In genomic region chr1:89509196-89509595, GRCm38 (mm10) we compare ENCODE assay signal across 21 mouse cellular contexts. TPM values are rescaled to one million over a fixed set of nuclear protein-coding genes. Genes with fewer than 3 reads are reported as not detected.
A peak's percentile ranks its signal among the peaks of the same experiment; 100 is the strongest.
DNase-seq lines count a peak whose midpoint lies in the region; ATAC-seq and TF ChIP-seq lines count a peak whose summit lies in the region.
"Had no signal": no experiment of that assay in that cellular context is flagged by ENCODE, and none has a peak within 500 bp of the region (broad histone marks: within the 10 kb centered on the region; RNA-seq: fewer than 3 reads in every experiment).

No protein-coding gene starts in this region.

- no peak for DNase-seq in embryonic facial prominence, embryonic 14.5 days (ENCODE audit: low spot score)
- DNase-seq in embryonic facial prominence, embryonic 10.5 days (ENCODE audit: low spot score): no peak
- no peak for DNase-seq in kidney, postnatal 10 days
- no peak for DNase-seq in kidney, adult 8-10 months
- DNase-seq: adrenal gland, adult 2 months; adrenal gland, adult 8-10 months; adrenal gland, postnatal 10 days; adrenal gland, postnatal 14 days; adrenal gland, postnatal 25 days; adrenal gland, postnatal 36 days; B cell, adult 2 months; cerebellum, adult 11 months; cerebellum, adult 11-12 months; cerebellum, adult 18-20 months had no signal

- H3K4me3 ChIP-seq in embryonic facial prominence, embryonic 14.5 days (ENCODE audit: low read depth, low read length): no peak overlapping the region
- H3K4me3 ChIP-seq in embryonic facial prominence, embryonic 10.5 days: no peak overlapping the region
- no peak overlapping the region for H3K4me3 ChIP-seq in embryonic facial prominence, embryonic 15.5 days (replicated peaks)
- H3K4me3 ChIP-seq in myocyte: no peak overlapping the region

- peaks cover 84% of the 10 kb centered on the region for H3K79me2 ChIP-seq in myocyte (ENCODE audit: control insufficient read depth, insufficient read depth)

- no peaks in the 10 kb centered on the region for H3K36me3 ChIP-seq in embryonic facial prominence, embryonic 14.5 days (ENCODE audit: control insufficient read depth, insufficient read depth, low read length)
- H3K36me3 ChIP-seq in embryonic facial prominence, embryonic 10.5 days (replicated peaks): peaks cover 2% of the 10 kb centered on the region; the same call in 1 of the 2 replicates
- no peaks in the 10 kb centered on the region for H3K36me3 ChIP-seq in embryonic facial prominence, embryonic 15.5 days
- H3K36me3 ChIP-seq in myocyte (ENCODE audit: control insufficient read depth, insufficient read depth): no peaks in the 10 kb centered on the region
- H3K36me3 ChIP-seq: G1E had no signal

- no peak overlapping the region for H3ac ChIP-seq in myocyte (ENCODE audit: control insufficient read depth, insufficient read length)

- H3K9me3 ChIP-seq in embryonic facial prominence, embryonic 14.5 days (ENCODE audit: control insufficient read depth, low read length): 0 out of 2 replicates have a peak, but pooled peaks cover under 1% of the 10 kb centered on the region
- H3K9me3 ChIP-seq in embryonic facial prominence, embryonic 10.5 days: no peaks in the 10 kb centered on the region
- H3K9me3 ChIP-seq in embryonic facial prominence, embryonic 15.5 days (replicated peaks): no peaks in the 10 kb centered on the region

- 53% methylated on average over 2 of the region's 2 CpGs for WGBS in embryonic facial prominence, embryonic 14.5 days
- WGBS in embryonic facial prominence, embryonic 10.5 days: 59% methylated on average over 2 of the region's 2 CpGs
- 42% methylated on average over 2 of the region's 2 CpGs for WGBS in embryonic facial prominence, embryonic 15.5 days

- peaks cover 24% of the 10 kb centered on the region for H3K4me1 ChIP-seq in embryonic facial prominence, embryonic 14.5 days (ENCODE audit: control insufficient read depth, insufficient read depth, low read length)
- H3K4me1 ChIP-seq in embryonic facial prominence, embryonic 10.5 days: peaks cover 64% of the 10 kb centered on the region
- peaks cover 31% of the 10 kb centered on the region for H3K4me1 ChIP-seq in embryonic facial prominence, embryonic 15.5 days

- peak overlapping the region; percentile 41; the same call in 1 of the 2 replicates for H3K27ac ChIP-seq in embryonic facial prominence, embryonic 14.5 days (replicated peaks; ENCODE audit: low read depth, low read length)
- no peak overlapping the region for H3K27ac ChIP-seq in embryonic facial prominence, embryonic 10.5 days (replicated peaks)
- H3K27ac ChIP-seq in embryonic facial prominence, embryonic 15.5 days (replicated peaks): peak overlapping the region; percentile 12; the same call in 1 of the 2 replicates

- no peak overlapping the region for H3K4me2 ChIP-seq in embryonic facial prominence, embryonic 14.5 days (ENCODE audit: low read depth, low read length)
- H3K4me2 ChIP-seq in embryonic facial prominence, embryonic 15.5 days (replicated peaks): no peak overlapping the region
- peak overlapping the region; percentile 81 for H3K4me2 ChIP-seq in myocyte (ENCODE audit: low read depth)

- no peak for ATAC-seq in embryonic facial prominence, embryonic 14.5 days (ENCODE audit: low read depth)
- ATAC-seq in embryonic facial prominence, embryonic 15.5 days (ENCODE audit: insufficient number of reproducible peaks, low FRiP score, low TSS enrichment, low read depth): no peak
- ATAC-seq: activated CD4-positive, CD25-positive, alpha-beta regulatory T cell, adult 4 months; CD4-positive, CD25-positive, alpha-beta regulatory T cell, adult 4 months; Patski had no signal

- TF ChIP-seq POLR2A in myocyte (IDR thresholded peaks at IDR 0.05; ENCODE audit: insufficient read length, low read depth): no peak

- no peak overlapping the region for H3K9ac ChIP-seq in embryonic facial prominence, embryonic 14.5 days (ENCODE audit: low read depth, low read length)
- no peak overlapping the region for H3K9ac ChIP-seq in embryonic facial prominence, embryonic 15.5 days

- no peaks in the 10 kb centered on the region for H3K27me3 ChIP-seq in embryonic facial prominence, embryonic 14.5 days (replicated peaks; ENCODE audit: control insufficient read depth, insufficient read depth, low read length)
- H3K27me3 ChIP-seq in embryonic facial prominence, embryonic 10.5 days (replicated peaks; ENCODE audit: low read depth, poor library complexity, severe bottlenecking): peaks cover 2% of the 10 kb centered on the region; the same call in 1 of the 2 replicates
- no peaks in the 10 kb centered on the region for H3K27me3 ChIP-seq in embryonic facial prominence, embryonic 15.5 days
- no peaks in the 10 kb centered on the region for H3K27me3 ChIP-seq in myocyte (ENCODE audit: control insufficient read depth, insufficient read depth, insufficient read length)
- H3K27me3 ChIP-seq: CH12.LX, Patski had no signal

TF ChIP-seq in myocyte, 11 proteins besides CTCF, POLR2A, EP300 and RAD21:
- TF ChIP-seq TCF12 (IDR thresholded peaks at IDR 0.05; ENCODE audit: insufficient read depth, poor library complexity, severe bottlenecking) (peak; percentile 59), POLR2AphosphoS2 (IDR thresholded peaks at IDR 0.05; ENCODE audit: insufficient read length, low read depth) (no peak), MAX (IDR thresholded peaks at IDR 0.05; ENCODE audit: low read depth) (no peak), CEBPB (IDR thresholded peaks at IDR 0.05; ENCODE audit: insufficient read depth, poor library complexity, severe bottlenecking) (no peak), MYOG (IDR thresholded peaks at IDR 0.05; ENCODE audit: control insufficient read depth in 1 of 3, insufficient read depth in 1 of 3, insufficient read length in 2 of 3, low read depth in 2 of 3) (peak in 2 of 3 experiments; percentile 57 to 80), MYOD1 (IDR thresholded peaks at IDR 0.05; ENCODE audit: control insufficient read depth in 1 of 3, insufficient read length in 2 of 3, low read depth in 2 of 3) (peak; percentile 37 to 76 (median 68)), TCF3 (IDR thresholded peaks at IDR 0.05; ENCODE audit: insufficient read length, low read depth) (peak; percentile 16)

RNA-seq across cellular contexts. Expression of gene Agap1, which starts 54.6 kb away (rescaled TPM):
- polyA plus RNA-seq in embryonic facial prominence, embryonic 14.5 days (2014; fragmentation: Nextera tagmentation; extraction: Ambion mirVana): 19.9 and 20.2 TPM in 2 replicates
- polyA plus RNA-seq in embryonic facial prominence, embryonic 10.5 days (2016; fragmentation: Nextera tagmentation; extraction: Ambion mirVana): 13.6 and 14.8 TPM in 2 replicates
- 13.4 and 14.5 TPM in 2 replicates for polyA plus RNA-seq in embryonic facial prominence, embryonic 15.5 days (2015; fragmentation: Nextera tagmentation; extraction: Ambion mirVana)
- 48.9 TPM for polyA plus RNA-seq in myocyte (2012; fragmentation: generic; extraction: Trizol)
